Mouse (Mus musculus): ENCODE measurements around the gene Rpgrip1l. TPM values are rescaled to one million over a fixed set of nuclear protein-coding genes. Genes with fewer than 3 reads are reported as not detected.
A peak's percentile ranks its signal among the peaks of the same experiment; 100 is the strongest.

Rpgrip1l gene
- 10 to 100 TPM; 26.0 to 28.5 TPM for total RNA-seq (2021)

GRCm38 (mm10) chr8:91312835-91313832, at the start of gene Rpgrip1l, which contains the start of gene Fto:
Gene Rpgrip1l, minus strand, starts transcription at chr8:91313262.
Gene Fto, plus strand, starts transcription at chr8:91313525.
- intact Hi-C loops (cut with DNase I): loop anchor here (10.0 kb wide), 1 partner anchor 1042 kb away; the partner anchor contains the start of gene Irx5
- peak; percentile 98 to 100 for DNase-seq (ENCODE audit: low spot score in 2 of 2)

- intact Hi-C loops (cut with DNase I): no loop called here
- no peak for DNase-seq (ENCODE audit: low spot score in 2 of 2)
Measured at GRCm38 (mm10) chr8:91360644-91361357, 47.7 kb upstream of the Rpgrip1l start.

GRCm38 (mm10) chr8:91359511-91359910, 46.4 kb upstream of the Rpgrip1l start:
- no peak for DNase-seq (ENCODE audit: low spot score in 2 of 2)
- intact Hi-C loops (cut with DNase I): no loop called here

- no peak for DNase-seq (ENCODE audit: low spot score in 2 of 2)
- intact Hi-C loops (cut with DNase I): no loop called here
Measured at GRCm38 (mm10) chr8:91358016-91358415, 45.0 kb upstream of the Rpgrip1l start.

- intact Hi-C loops (cut with DNase I): no loop called here
Measured at GRCm38 (mm10) chr8:91357493-91358014, 44.5 kb upstream of the Rpgrip1l start.

GRCm38 (mm10) chr8:91355956-91356699, 43.1 kb upstream of the Rpgrip1l start:
- intact Hi-C loops (cut with DNase I): no loop called here
- DNase-seq (ENCODE audit: low spot score in 2 of 2): no peak

More at GRCm38 (mm10) chr8:91357493-91358014, 44.5 kb upstream of the Rpgrip1l start:
- no peak for DNase-seq (ENCODE audit: low spot score in 2 of 2)

- no peak for DNase-seq (ENCODE audit: low spot score in 2 of 2)
- intact Hi-C loops (cut with DNase I): no loop called here
Measured at GRCm38 (mm10) chr8:91355301-91355905, 42.3 kb upstream of the Rpgrip1l start.

GRCm38 (mm10) chr8:91353907-91354306, 40.8 kb upstream of the Rpgrip1l start:
- DNase-seq (ENCODE audit: low spot score in 2 of 2): no peak
- intact Hi-C loops (cut with DNase I): no loop called here

- intact Hi-C loops (cut with DNase I): no loop called here
- no peak for DNase-seq (ENCODE audit: low spot score in 2 of 2)
Measured at GRCm38 (mm10) chr8:91353062-91353461, 40.0 kb upstream of the Rpgrip1l start.

- no peak for DNase-seq (ENCODE audit: low spot score in 2 of 2)
- intact Hi-C loops (cut with DNase I): no loop called here
Measured at GRCm38 (mm10) chr8:91352598-91352997, 39.5 kb upstream of the Rpgrip1l start.

- DNase-seq (ENCODE audit: low spot score in 2 of 2): peak; percentile 37 to 78
- intact Hi-C loops (cut with DNase I): no loop called here
Measured at GRCm38 (mm10) chr8:91350628-91351027, 37.6 kb upstream of the Rpgrip1l start.

- intact Hi-C loops (cut with DNase I): no loop called here
- no peak for DNase-seq (ENCODE audit: low spot score in 2 of 2)
Measured at GRCm38 (mm10) chr8:91349816-91350215, 36.8 kb upstream of the Rpgrip1l start.

GRCm38 (mm10) chr8:91347595-91347994, 34.5 kb upstream of the Rpgrip1l start:
- intact Hi-C loops (cut with DNase I): no loop called here
- DNase-seq (ENCODE audit: low spot score in 2 of 2): no peak

- intact Hi-C loops (cut with DNase I): no loop called here
- no peak for DNase-seq (ENCODE audit: low spot score in 2 of 2)
Measured at GRCm38 (mm10) chr8:91347146-91347545, 34.1 kb upstream of the Rpgrip1l start.

GRCm38 (mm10) chr8:91344659-91345058, 31.6 kb upstream of the Rpgrip1l start:
- DNase-seq (ENCODE audit: low spot score in 2 of 2): no peak
- intact Hi-C loops (cut with DNase I): no loop called here

- intact Hi-C loops (cut with DNase I): no loop called here
- no peak for DNase-seq (ENCODE audit: low spot score in 2 of 2)
Measured at GRCm38 (mm10) chr8:91342798-91343197, 29.7 kb upstream of the Rpgrip1l start.

GRCm38 (mm10) chr8:91342196-91342595, 29.1 kb upstream of the Rpgrip1l start:
- intact Hi-C loops (cut with DNase I): no loop called here

GRCm38 (mm10) chr8:91340746-91341145, 27.7 kb upstream of the Rpgrip1l start:
- no peak for DNase-seq (ENCODE audit: low spot score in 2 of 2)
- intact Hi-C loops (cut with DNase I): no loop called here

More at GRCm38 (mm10) chr8:91342196-91342595, 29.1 kb upstream of the Rpgrip1l start:
- DNase-seq (ENCODE audit: low spot score in 2 of 2): no peak

GRCm38 (mm10) chr8:91339651-91340050, 26.6 kb upstream of the Rpgrip1l start:
- intact Hi-C loops (cut with DNase I): no loop called here
- DNase-seq (ENCODE audit: low spot score in 2 of 2): no peak

Data from left cerebral cortex, postnatal 25 days (tissue).